Mouse (Mus musculus) liver, postnatal 0 days (tissue): ENCODE results near the gene Rcan1.

ENCODE experiments used
- CTCF ChIP-seq: sonication (generic); IDR thresholded peaks from 2 replicates; pipeline ENCODE4 v1.5.1; 2016; ENCODE audit warnings: antibody characterized with exemption, low read depth
- EP300 ChIP-seq: IDR thresholded peaks from 2 replicates; pipeline ENCODE4 v1.6.1; 2016; ENCODE audit warnings: antibody characterized with exemption, low read depth, mild to moderate bottlenecking

DNA sequence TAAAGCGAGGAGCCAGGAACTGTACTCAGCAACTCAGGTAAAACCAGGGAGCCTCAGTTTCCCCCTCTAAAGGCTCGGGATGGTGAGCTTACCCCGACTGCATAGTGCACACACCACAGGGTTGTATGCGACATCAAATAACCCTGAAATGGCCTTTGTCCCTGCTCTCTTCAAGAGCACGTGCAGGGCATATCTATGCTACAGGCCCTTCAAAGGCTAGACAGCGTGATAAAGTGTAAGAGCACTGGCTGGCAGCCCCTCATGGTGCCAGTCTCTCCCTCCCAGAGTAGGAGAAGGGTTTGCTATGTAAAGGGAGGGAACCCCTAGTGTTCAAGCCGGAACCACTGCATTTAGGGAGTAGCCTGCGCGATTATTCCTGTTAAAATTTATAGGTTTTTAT is 113.6 kb downstream of the Rcan1 start:
- TF ChIP-seq CTCF: no peak
- no peak for TF ChIP-seq EP300
